Mouse (Mus musculus): Measurements from ENCODE around the gene Atad2b. TPM values are rescaled to one million over a fixed set of nuclear protein-coding genes. Genes with fewer than 3 reads are reported as not detected.
"Not testable (repeated sequence)": the region's sequence is repeated elsewhere in the genome, so short reads cannot be mapped to it uniquely, and the experiment has no call there.

Gene Atad2b
- polyA plus RNA-seq, 1 experiment from 2014 or later: 19.9 TPM

DNA sequence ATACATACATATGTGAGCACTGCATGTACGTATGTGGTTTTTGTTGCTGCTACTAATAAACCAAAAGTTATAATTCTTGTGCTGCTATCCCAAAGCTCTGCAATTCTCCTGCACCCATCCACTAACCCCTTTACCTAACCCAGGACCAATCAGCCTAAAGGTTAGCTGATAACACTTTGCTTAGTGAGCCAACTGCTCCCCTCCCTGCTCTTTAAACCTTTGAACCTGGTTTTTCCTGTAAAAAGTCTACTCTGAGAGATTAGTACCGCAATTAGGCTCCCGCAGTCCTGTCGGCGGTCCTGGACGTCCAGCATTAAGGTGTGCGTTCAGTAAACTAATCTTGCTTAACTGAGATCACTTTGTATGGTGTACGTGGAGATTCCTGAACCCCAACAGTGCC is 41.5 kb upstream of the Atad2b start:
- DNase-seq (ENCODE audit: low spot score): no peak
- no peak overlapping the region for H3K27ac ChIP-seq (replicated peaks; ENCODE audit: low read depth, low read length)
- WGBS: 83% methylated on average over 8 of the region's 8 CpGs
- H3K9ac ChIP-seq (replicated peaks; ENCODE audit: low read length): no peak overlapping the region
- no peaks in the 10 kb centered on the region for H3K9me3 ChIP-seq (replicated peaks; ENCODE audit: control insufficient read depth, low read length)
- no peaks in the 10 kb centered on the region for H3K36me3 ChIP-seq (replicated peaks; ENCODE audit: control insufficient read depth, insufficient read depth, low read depth, low read length)
- H3K4me2 ChIP-seq (ENCODE audit: low read depth, low read length): no peak overlapping the region
- H3K4me3 ChIP-seq (ENCODE audit: low read depth, low read length): no peak overlapping the region
- no peaks in the 10 kb centered on the region for H3K27me3 ChIP-seq (ENCODE audit: control insufficient read depth, insufficient read depth, low read length)
- no peak for ATAC-seq (replicated peaks; ENCODE audit: insufficient number of reproducible peaks, low FRiP score, low TSS enrichment, low read depth)
- no peaks in the 10 kb centered on the region for H3K4me1 ChIP-seq (ENCODE audit: control insufficient read depth, insufficient read depth, low read length)

DNA sequence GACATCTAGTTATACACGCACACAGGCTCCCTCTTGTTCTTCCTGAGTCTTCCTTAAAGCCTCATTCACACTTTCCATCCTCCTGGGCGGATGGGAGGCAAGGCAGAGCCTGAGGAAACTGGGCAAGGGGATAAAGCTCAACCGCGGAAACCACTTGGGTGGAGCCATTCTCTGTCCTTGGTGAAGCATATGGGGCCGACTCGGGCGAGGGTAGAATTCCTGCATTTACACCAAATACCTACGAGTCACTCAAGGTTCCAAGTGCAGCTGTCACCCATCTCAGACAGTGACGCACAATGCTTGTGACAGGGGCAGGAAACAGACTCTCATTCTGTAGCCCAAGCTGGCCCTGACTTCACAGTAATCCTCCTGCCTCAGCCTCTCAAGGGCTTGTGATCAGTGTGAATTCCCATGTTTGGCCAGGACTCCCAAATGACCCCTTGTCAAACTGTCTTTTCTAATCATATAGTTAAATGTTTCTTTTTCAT is 38.8 kb upstream of the Atad2b start:
- WGBS: 82% methylated on average over 9 of the region's 9 CpGs
- Histone ChIP-seq H3K27me3 (ENCODE audit: control insufficient read depth, insufficient read depth, low read length) (no peaks in the 10 kb centered on the region), H3K4me2 (ENCODE audit: low read depth, low read length) (no peak overlapping the region), H3K4me3 (ENCODE audit: low read depth, low read length) (no peak overlapping the region), H3K4me1 (ENCODE audit: control insufficient read depth, insufficient read depth, low read length) (no peaks in the 10 kb centered on the region), H3K9me3 (replicated peaks; ENCODE audit: control insufficient read depth, low read length) (no peaks in the 10 kb centered on the region), H3K36me3 (replicated peaks; ENCODE audit: control insufficient read depth, insufficient read depth, low read depth, low read length) (no peaks in the 10 kb centered on the region), H3K27ac (replicated peaks; ENCODE audit: low read depth, low read length) (no peak overlapping the region), H3K9ac (replicated peaks; ENCODE audit: low read length) (no peak overlapping the region)
- DNase-seq (ENCODE audit: low spot score) (no peak), ATAC-seq (replicated peaks; ENCODE audit: insufficient number of reproducible peaks, low FRiP score, low TSS enrichment, low read depth) (no peak)

DNA sequence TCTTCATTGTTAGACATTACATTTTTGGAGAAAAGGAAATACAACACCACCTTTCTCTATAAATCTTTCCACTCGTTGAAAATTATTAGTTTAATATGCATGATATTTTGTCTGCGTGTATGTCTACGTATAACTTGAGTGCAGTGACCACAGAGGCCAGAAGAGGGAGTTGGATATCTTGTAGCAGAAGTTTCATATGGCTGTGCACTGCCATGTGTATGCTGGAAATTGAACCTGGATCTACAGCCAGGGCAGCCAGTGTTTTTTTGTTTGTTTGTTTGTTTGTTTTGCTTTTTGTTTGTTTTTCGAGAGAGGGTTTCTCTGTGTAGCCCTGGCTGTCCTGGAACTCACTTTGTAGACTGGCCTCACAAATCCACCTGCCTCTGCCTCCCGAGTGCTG is 38.1 kb upstream of the Atad2b start:
- no peaks in the 10 kb centered on the region for H3K4me1 ChIP-seq (ENCODE audit: control insufficient read depth, insufficient read depth, low read length)
- no peak for ATAC-seq (replicated peaks; ENCODE audit: insufficient number of reproducible peaks, low FRiP score, low TSS enrichment, low read depth)
- H3K36me3 ChIP-seq (replicated peaks; ENCODE audit: control insufficient read depth, insufficient read depth, low read depth, low read length): no peaks in the 10 kb centered on the region
- no peak for DNase-seq (ENCODE audit: low spot score)
- no peak overlapping the region for H3K9ac ChIP-seq (replicated peaks; ENCODE audit: low read length)
- WGBS: 91% methylated on average over 5 of the region's 5 CpGs
- no peaks in the 10 kb centered on the region for H3K27me3 ChIP-seq (ENCODE audit: control insufficient read depth, insufficient read depth, low read length)
- no peak overlapping the region for H3K4me2 ChIP-seq (ENCODE audit: low read depth, low read length)
- no peak overlapping the region for H3K27ac ChIP-seq (replicated peaks; ENCODE audit: low read depth, low read length)
- H3K4me3 ChIP-seq (ENCODE audit: low read depth, low read length): no peak overlapping the region
- H3K9me3 ChIP-seq (replicated peaks; ENCODE audit: control insufficient read depth, low read length): no peaks in the 10 kb centered on the region

DNA sequence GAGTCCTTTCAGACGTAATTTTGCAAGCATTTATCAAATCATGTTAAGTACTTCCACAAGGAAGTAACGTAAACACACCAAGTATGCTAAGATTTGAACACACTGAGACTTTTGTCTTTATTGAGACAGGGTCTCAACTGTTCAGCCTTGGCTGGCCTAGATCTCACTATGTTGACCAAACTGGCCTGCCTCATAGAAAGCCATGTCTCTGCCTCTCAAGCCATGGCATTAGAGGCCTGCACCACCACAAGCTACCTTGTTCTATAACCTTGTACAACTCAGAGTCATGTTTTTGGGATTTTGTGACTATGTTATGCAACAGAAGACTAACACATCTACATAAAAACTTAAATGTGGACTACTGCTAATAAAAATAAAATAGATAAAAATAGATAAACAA is 35.1 kb upstream of the Atad2b start:
- no peak for DNase-seq (ENCODE audit: low spot score)
- no peaks in the 10 kb centered on the region for H3K4me1 ChIP-seq (ENCODE audit: control insufficient read depth, insufficient read depth, low read length)
- no peak overlapping the region for H3K4me2 ChIP-seq (ENCODE audit: low read depth, low read length)
- WGBS: 67% methylated on average over 2 of the region's 2 CpGs
- no peaks in the 10 kb centered on the region for H3K9me3 ChIP-seq (replicated peaks; ENCODE audit: control insufficient read depth, low read length)
- H3K36me3 ChIP-seq (replicated peaks; ENCODE audit: control insufficient read depth, insufficient read depth, low read depth, low read length): no peaks in the 10 kb centered on the region
- no peak overlapping the region for H3K9ac ChIP-seq (replicated peaks; ENCODE audit: low read length)
- H3K27me3 ChIP-seq (ENCODE audit: control insufficient read depth, insufficient read depth, low read length): no peaks in the 10 kb centered on the region
- no peak for ATAC-seq (replicated peaks; ENCODE audit: insufficient number of reproducible peaks, low FRiP score, low TSS enrichment, low read depth)
- no peak overlapping the region for H3K4me3 ChIP-seq (ENCODE audit: low read depth, low read length)
- no peak overlapping the region for H3K27ac ChIP-seq (replicated peaks; ENCODE audit: low read depth, low read length)

DNA sequence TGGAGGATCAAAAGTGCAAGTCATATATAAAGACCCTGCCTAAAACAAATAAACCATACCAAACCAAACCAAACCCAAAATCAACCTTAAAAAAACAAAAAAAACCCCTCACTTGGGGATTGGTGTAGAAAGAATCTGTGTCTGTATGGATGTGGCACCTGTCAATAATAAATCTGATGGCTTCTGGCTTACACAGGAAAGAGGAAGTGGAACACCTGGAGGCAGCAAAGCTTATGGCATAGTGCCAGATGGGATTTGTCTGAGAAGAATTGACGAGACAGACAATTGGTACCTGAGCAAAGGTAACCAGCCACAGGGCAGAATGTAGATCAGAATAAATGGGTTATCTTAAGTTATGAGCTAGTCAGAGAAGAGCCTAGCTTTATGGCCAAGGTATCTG is 32.1 kb upstream of the Atad2b start:
- Histone ChIP-seq H3K4me2 (ENCODE audit: low read depth, low read length) (no peak overlapping the region), H3K4me3 (ENCODE audit: low read depth, low read length) (no peak overlapping the region), H3K9me3 (replicated peaks; ENCODE audit: control insufficient read depth, low read length) (no peaks in the 10 kb centered on the region), H3K4me1 (ENCODE audit: control insufficient read depth, insufficient read depth, low read length) (no peaks in the 10 kb centered on the region), H3K27ac (replicated peaks; ENCODE audit: low read depth, low read length) (no peak overlapping the region), H3K27me3 (ENCODE audit: control insufficient read depth, insufficient read depth, low read length) (no peaks in the 10 kb centered on the region), H3K9ac (replicated peaks; ENCODE audit: low read length) (no peak overlapping the region), H3K36me3 (replicated peaks; ENCODE audit: control insufficient read depth, insufficient read depth, low read depth, low read length) (no peaks in the 10 kb centered on the region)
- ATAC-seq (replicated peaks; ENCODE audit: insufficient number of reproducible peaks, low FRiP score, low TSS enrichment, low read depth) (no peak), DNase-seq (ENCODE audit: low spot score) (no peak)
- WGBS: 83% methylated on average over 1 of the region's 1 CpGs

DNA sequence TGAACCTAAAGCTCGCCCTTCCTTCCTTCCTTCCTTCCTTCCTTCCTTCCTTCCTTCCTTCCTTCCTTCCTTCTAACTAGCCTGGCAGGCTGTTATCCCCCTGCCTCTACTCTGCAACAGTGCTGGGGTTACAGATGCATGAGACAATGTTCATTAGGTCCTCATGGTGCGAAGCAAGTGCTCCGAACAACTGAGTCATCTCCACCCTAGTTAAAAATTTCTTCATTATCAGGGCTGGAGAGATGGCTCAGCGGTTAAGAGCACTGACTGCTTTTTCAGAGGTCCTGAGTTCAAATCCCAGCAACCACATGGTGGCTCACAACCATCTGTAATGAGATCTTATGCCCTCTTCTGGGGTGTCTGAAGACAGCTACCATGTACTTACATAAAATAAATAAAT is 30.6 kb upstream of the Atad2b start:
- 93% methylated on average over 4 of the region's 4 CpGs for WGBS
- not testable (repeated sequence) for H3K27ac ChIP-seq (replicated peaks; ENCODE audit: low read depth, low read length); DNase-seq (ENCODE audit: low spot score); H3K4me3 ChIP-seq (ENCODE audit: low read depth, low read length); H3K9me3 ChIP-seq (replicated peaks; ENCODE audit: control insufficient read depth, low read length); H3K36me3 ChIP-seq (replicated peaks; ENCODE audit: control insufficient read depth, insufficient read depth, low read depth, low read length); H3K4me1 ChIP-seq (ENCODE audit: control insufficient read depth, insufficient read depth, low read length); H3K27me3 ChIP-seq (ENCODE audit: control insufficient read depth, insufficient read depth, low read length); H3K9ac ChIP-seq (replicated peaks; ENCODE audit: low read length); H3K4me2 ChIP-seq (ENCODE audit: low read depth, low read length); ATAC-seq (replicated peaks; ENCODE audit: insufficient number of reproducible peaks, low FRiP score, low TSS enrichment, low read depth)

DNA sequence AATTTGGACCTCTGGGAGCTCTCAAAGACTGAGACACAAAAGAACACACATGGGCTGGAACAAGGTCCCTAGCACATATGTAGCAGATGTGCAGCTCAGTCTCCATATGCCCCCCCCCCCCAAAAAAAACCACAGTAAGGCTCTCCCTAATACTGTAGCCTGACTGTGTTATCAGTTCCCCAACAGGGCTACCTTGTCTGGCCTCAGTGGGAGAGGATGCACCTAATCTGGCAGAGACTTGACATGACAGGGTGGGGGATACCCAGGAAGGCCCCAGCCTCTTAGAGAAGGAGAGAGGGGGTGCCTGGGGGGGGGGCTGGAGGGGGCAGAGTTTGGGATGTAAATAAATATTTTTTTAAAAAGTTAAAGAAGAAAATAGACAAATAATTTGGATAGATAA is 28.4 kb upstream of the Atad2b start:
- DNase-seq (ENCODE audit: low spot score): no peak
- Histone ChIP-seq H3K4me3 (ENCODE audit: low read depth, low read length) (no peak overlapping the region), H3K9me3 (replicated peaks; ENCODE audit: control insufficient read depth, low read length) (no peaks in the 10 kb centered on the region), H3K9ac (replicated peaks; ENCODE audit: low read length) (no peak overlapping the region), H3K4me1 (ENCODE audit: control insufficient read depth, insufficient read depth, low read length) (no peaks in the 10 kb centered on the region), H3K4me2 (ENCODE audit: low read depth, low read length) (no peak overlapping the region), H3K27ac (replicated peaks; ENCODE audit: low read depth, low read length) (no peak overlapping the region), H3K27me3 (ENCODE audit: control insufficient read depth, insufficient read depth, low read length) (no peaks in the 10 kb centered on the region), H3K36me3 (replicated peaks; ENCODE audit: control insufficient read depth, insufficient read depth, low read depth, low read length) (no peaks in the 10 kb centered on the region)
- no peak for ATAC-seq (replicated peaks; ENCODE audit: insufficient number of reproducible peaks, low FRiP score, low TSS enrichment, low read depth)

DNA sequence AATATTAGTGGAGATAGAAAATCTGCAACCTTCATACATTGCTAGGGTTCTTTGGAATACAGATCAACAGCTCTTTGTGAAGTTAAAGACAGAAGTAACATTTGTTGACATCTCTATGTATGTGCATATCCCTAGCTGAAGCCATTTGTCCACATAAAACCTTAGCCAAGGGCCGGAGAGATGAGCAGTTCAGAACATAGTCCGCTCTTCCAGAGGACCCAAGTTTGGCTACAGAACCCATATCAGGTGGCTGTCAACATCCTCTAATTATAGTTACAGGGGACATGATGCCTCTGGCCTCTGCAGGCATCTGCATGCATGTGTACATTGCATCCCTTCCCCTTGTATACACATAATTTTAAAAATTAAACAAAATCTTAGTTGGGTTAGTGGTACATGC is 27.9 kb upstream of the Atad2b start:
- 91% methylated on average over 2 of the region's 2 CpGs for WGBS
- no peaks in the 10 kb centered on the region for H3K36me3 ChIP-seq (replicated peaks; ENCODE audit: control insufficient read depth, insufficient read depth, low read depth, low read length)
- no peaks in the 10 kb centered on the region for H3K4me1 ChIP-seq (ENCODE audit: control insufficient read depth, insufficient read depth, low read length)
- no peak for DNase-seq (ENCODE audit: low spot score)
- no peaks in the 10 kb centered on the region for H3K27me3 ChIP-seq (ENCODE audit: control insufficient read depth, insufficient read depth, low read length)
- H3K4me2 ChIP-seq (ENCODE audit: low read depth, low read length): no peak overlapping the region
- no peak overlapping the region for H3K9ac ChIP-seq (replicated peaks; ENCODE audit: low read length)
- H3K4me3 ChIP-seq (ENCODE audit: low read depth, low read length): no peak overlapping the region
- ATAC-seq (replicated peaks; ENCODE audit: insufficient number of reproducible peaks, low FRiP score, low TSS enrichment, low read depth): no peak
- no peaks in the 10 kb centered on the region for H3K9me3 ChIP-seq (replicated peaks; ENCODE audit: control insufficient read depth, low read length)
- H3K27ac ChIP-seq (replicated peaks; ENCODE audit: low read depth, low read length): no peak overlapping the region

Data from embryonic facial prominence, embryonic 11.5 days (tissue).